ENCODE assay signal across 24 mouse cellular contexts in genomic region chr17:47678702-47679101, GRCm38 (mm10). TPM values are rescaled to one million over a fixed set of nuclear protein-coding genes. Genes with fewer than 3 reads are reported as not detected.
"Had no signal": no experiment of that assay in that cellular context is flagged by ENCODE, and none has a peak within 500 bp of the region (broad histone marks: within the 10 kb centered on the region; RNA-seq: fewer than 3 reads in every experiment).

No protein-coding gene starts in this region.

- H3K9ac ChIP-seq: limb, embryonic 13.5 days; liver, embryonic 12.5 days; liver, embryonic 15.5 days had no signal

- H3K4me3 ChIP-seq: layer of hippocampus, adult 2 months; limb, embryonic 10.5 days; limb, embryonic 13.5 days; liver, embryonic 12.5 days; liver, embryonic 15.5 days had no signal

- ATAC-seq: liver, embryonic 12.5 days had no signal

- H3K4me1 ChIP-seq: limb, embryonic 13.5 days had no signal

- H3K27ac ChIP-seq: layer of hippocampus, adult 2 months; limb, embryonic 10.5 days; limb, embryonic 13.5 days; liver, embryonic 12.5 days; liver, embryonic 15.5 days had no signal

- H3K9me3 ChIP-seq: limb, embryonic 10.5 days; limb, embryonic 13.5 days; liver, embryonic 12.5 days; liver, embryonic 15.5 days had no signal

- H3K4me2 ChIP-seq: limb, embryonic 13.5 days; liver, embryonic 12.5 days; liver, embryonic 15.5 days; midbrain, embryonic 11.5 days had no signal

- DNase-seq: kidney, adult 11 months; kidney, postnatal 10 days; layer of hippocampus, adult 9-11 months; liver; lung, adult 18-20 months; lung, postnatal 10 days; lung, postnatal 4 days; midbrain, embryonic 14.5 days; thymus, adult 18-20 months; thymus, postnatal 36 days had no signal

- H3K27me3 ChIP-seq: limb, embryonic 13.5 days; liver, embryonic 12.5 days; liver, embryonic 15.5 days had no signal

RNA-seq across cellular contexts. Expression of gene Gm21981, which starts 15.6 kb away (rescaled TPM):
- polyA plus RNA-seq: liver, embryonic 15.5 days had no signal

RNA-seq across cellular contexts. Expression of gene Prickle4, which starts 15.8 kb away (rescaled TPM):
- total RNA-seq: megakaryocyte-erythroid progenitor cell, adult 5-6 weeks had no signal
- polyA plus RNA-seq: liver, embryonic 12.5 days; liver, embryonic 15.5 days; midbrain, embryonic 14.5 days had no signal

RNA-seq across cellular contexts. Expression of gene Pgc, which starts 47.9 kb away (rescaled TPM):
- total RNA-seq: layer of hippocampus, adult 2 months; layer of hippocampus, postnatal 25 days; left cerebral cortex, adult 18-20 months; left cerebral cortex, postnatal 25 days; megakaryocyte progenitor cell, adult 5-6 weeks; megakaryocyte-erythroid progenitor cell, adult 5-6 weeks had no signal
- polyA plus RNA-seq: limb, embryonic 10.5 days; liver, embryonic 12.5 days; liver, embryonic 15.5 days; midbrain, embryonic 11.5 days; midbrain, embryonic 14.5 days; neural tube, embryonic 11.5 days; neural tube, embryonic 14.5 days; urinary bladder, adult 2 months had no signal
